Mouse (Mus musculus): ENCODE data around the gene Olfr550. TPM values are rescaled to one million over a fixed set of nuclear protein-coding genes. Genes with fewer than 3 reads are reported as not detected.
"Not testable (repeated sequence)": the region's sequence is repeated elsewhere in the genome, so short reads cannot be mapped to it uniquely, and the experiment has no call there.

Olfr550 gene
- total and polyA plus RNA-seq, 2 experiments from 2014 or later: not detected

DNA sequence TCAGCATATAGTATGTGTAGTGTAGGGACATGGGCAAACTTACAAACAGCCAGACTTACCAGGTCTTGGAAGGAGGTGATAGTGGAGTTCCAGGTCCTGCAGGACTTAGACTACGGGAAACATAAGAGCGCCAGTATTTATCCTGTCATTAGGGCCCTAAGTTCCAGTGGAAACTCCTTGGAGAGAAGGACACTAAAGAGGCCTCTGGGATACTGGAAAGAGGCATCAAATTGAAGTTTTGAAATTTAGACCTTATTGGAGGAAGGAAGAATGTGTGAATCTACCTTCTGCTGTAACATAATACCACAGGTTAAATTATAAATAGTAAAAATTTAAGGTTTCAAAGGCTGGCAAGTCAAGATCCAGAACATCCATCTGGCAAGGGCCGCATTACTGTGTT, 20.5 kb downstream of the Olfr550 start, which contains the start of gene Olfr551:
Olfr551 (minus strand) TSS at position 101 of the 400 bp plus-strand sequence.
- 87% methylated on average over 3 of the region's 3 CpGs for WGBS
- H3K27ac ChIP-seq (ENCODE audit: low read depth): no peak within 1 kb of the TSS
- H3K4me2 ChIP-seq (ENCODE audit: low read depth, low read length): no peak within 1 kb of the TSS
- no peak for DNase-seq (ENCODE audit: low spot score)
- no peak for ATAC-seq (ENCODE audit: insufficient read depth, low read depth)
- H3K27me3 ChIP-seq (ENCODE audit: control insufficient read depth, insufficient read depth, low read length): no peaks in the 10 kb centered on the region
- H3K9ac ChIP-seq (replicated peaks; ENCODE audit: low read depth, low read length): no peak within 1 kb of the TSS
- H3K4me3 ChIP-seq (ENCODE audit: low read depth, low read length): no peak within 1 kb of the TSS
- H3K36me3 ChIP-seq (replicated peaks; ENCODE audit: control insufficient read depth, insufficient read depth, low read length): no peaks in the 10 kb centered on the region
- no peaks in the 10 kb centered on the region for H3K9me3 ChIP-seq (replicated peaks; ENCODE audit: control insufficient read depth, low read length)
- no peaks in the 10 kb centered on the region for H3K4me1 ChIP-seq (ENCODE audit: control insufficient read depth, insufficient read depth)
- TF ChIP-seq CTCF (IDR thresholded peaks at IDR 0.05; ENCODE audit: low read depth): no peak
- no peak for TF ChIP-seq EP300 (IDR thresholded peaks at IDR 0.05; ENCODE audit: low read depth)

DNA sequence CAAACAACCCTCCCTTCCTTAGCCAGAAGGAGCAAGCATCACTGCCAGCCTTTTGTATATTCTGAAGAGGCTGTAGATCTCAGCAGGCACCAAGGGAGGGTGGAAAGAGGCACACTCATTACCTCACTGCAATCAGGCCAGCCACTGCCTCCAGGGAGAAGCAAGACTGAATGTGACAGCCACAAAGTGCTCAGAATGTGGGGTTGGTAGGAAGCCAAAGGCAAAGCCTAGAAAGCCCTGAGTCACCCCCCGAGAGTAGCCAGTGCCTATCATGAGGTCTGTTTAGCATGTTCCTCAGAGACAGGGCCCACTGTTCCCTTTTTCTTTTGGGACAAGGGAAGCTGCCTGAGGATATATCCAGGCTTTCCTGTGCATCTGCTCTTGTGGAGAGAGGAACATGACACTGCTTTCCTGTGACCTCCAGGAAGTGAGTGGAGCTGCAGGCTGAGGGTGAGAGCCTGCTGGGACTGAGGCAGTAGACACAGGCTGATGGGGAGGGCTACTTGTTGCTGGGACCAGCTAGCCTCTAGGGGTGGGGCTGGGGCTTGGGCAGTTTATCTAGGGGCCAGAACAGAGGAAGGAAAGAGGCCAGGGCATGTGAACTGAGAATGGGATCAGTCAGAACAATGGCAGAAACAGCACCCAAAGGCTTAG, 26.3 kb downstream of the Olfr550 start, which contains the start of gene Olfr552:
Olfr552 (plus strand) TSS at position 393 of the 654 bp plus-strand sequence.
- H3K36me3 ChIP-seq (replicated peaks; ENCODE audit: control insufficient read depth, insufficient read depth, low read length): no peaks in the 10 kb centered on the region
- H3K9ac ChIP-seq (replicated peaks; ENCODE audit: low read depth, low read length): no peak within 1 kb of the TSS
- H3K27ac ChIP-seq (ENCODE audit: low read depth): no peak within 1 kb of the TSS
- H3K4me1 ChIP-seq (ENCODE audit: control insufficient read depth, insufficient read depth): no peaks in the 10 kb centered on the region
- no peak for ATAC-seq (ENCODE audit: insufficient read depth, low read depth)
- no peaks in the 10 kb centered on the region for H3K9me3 ChIP-seq (replicated peaks; ENCODE audit: control insufficient read depth, low read length)
- H3K4me2 ChIP-seq (ENCODE audit: low read depth, low read length): no peak within 1 kb of the TSS
- 30% methylated on average over 1 of the region's 1 CpGs for WGBS
- H3K4me3 ChIP-seq (ENCODE audit: low read depth, low read length): no peak within 1 kb of the TSS
- no peak for DNase-seq (ENCODE audit: low spot score)
- TF ChIP-seq CTCF (IDR thresholded peaks at IDR 0.05; ENCODE audit: low read depth) (no peak), EP300 (IDR thresholded peaks at IDR 0.05; ENCODE audit: low read depth) (no peak)
- H3K27me3 ChIP-seq (ENCODE audit: control insufficient read depth, insufficient read depth, low read length): no peaks in the 10 kb centered on the region

DNA sequence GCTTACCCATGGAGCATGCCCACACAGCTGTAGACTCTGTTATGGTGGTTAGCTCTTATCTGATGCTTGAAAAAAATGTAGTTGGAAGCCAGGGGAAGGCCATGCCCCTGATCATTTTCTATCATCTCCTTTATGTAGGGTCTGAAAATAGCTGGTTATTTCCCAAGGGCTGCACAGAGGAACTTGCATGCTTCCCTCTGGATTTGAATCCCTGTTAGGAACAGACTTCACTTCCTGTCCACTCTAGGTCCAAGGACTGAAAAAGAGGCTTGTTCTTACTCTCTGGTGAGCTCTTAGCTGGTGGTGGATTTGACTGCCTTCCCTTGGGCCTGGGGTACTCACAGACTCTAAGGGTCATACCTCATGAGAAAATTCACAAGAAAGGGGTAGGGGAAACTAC, 46.9 kb downstream of the Olfr550 start, which contains the start of gene Olfr553:
Olfr553 (minus strand) TSS at position 101 of the 400 bp plus-strand sequence.
- Histone ChIP-seq H3K4me3 (ENCODE audit: low read depth, low read length) (no peak within 1 kb of the TSS), H3K4me1 (ENCODE audit: control insufficient read depth, insufficient read depth) (no peaks in the 10 kb centered on the region), H3K4me2 (ENCODE audit: low read depth, low read length) (no peak within 1 kb of the TSS), H3K36me3 (replicated peaks; ENCODE audit: control insufficient read depth, insufficient read depth, low read length) (no peaks in the 10 kb centered on the region), H3K27me3 (ENCODE audit: control insufficient read depth, insufficient read depth, low read length) (no peaks in the 10 kb centered on the region), H3K9ac (replicated peaks; ENCODE audit: low read depth, low read length) (no peak within 1 kb of the TSS), H3K27ac (ENCODE audit: low read depth) (no peak within 1 kb of the TSS), H3K9me3 (replicated peaks; ENCODE audit: control insufficient read depth, low read length) (no peaks in the 10 kb centered on the region)
- ATAC-seq (ENCODE audit: insufficient read depth, low read depth) (no peak), DNase-seq (ENCODE audit: low spot score) (no peak)
- TF ChIP-seq CTCF (IDR thresholded peaks at IDR 0.05; ENCODE audit: low read depth) (no peak), EP300 (IDR thresholded peaks at IDR 0.05; ENCODE audit: low read depth) (no peak)

DNA sequence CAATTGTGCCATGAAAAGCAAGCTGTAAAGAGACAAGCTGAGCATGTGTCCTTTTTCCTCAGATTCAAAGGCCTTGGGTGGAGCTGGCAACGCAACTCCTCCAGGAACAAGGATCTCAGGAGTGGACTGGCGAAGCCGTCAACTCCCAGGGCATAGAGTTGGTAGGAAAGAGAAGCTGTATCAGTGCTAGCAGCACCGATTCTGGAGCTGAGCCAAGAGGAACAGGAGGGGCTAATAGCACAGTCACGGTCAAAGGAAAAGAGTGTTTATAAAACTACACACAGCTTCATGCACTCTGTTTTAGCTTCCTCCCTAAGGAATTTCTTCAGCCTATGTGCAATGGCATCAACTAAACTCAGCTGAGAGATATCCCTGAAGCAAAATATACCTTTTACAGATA, 48.4 kb downstream of the Olfr550 start:
- TF ChIP-seq EP300 (IDR thresholded peaks at IDR 0.05; ENCODE audit: low read depth): no peak
- TF ChIP-seq CTCF (IDR thresholded peaks at IDR 0.05; ENCODE audit: low read depth): no peak
- Histone ChIP-seq H3K9me3 (replicated peaks; ENCODE audit: control insufficient read depth, low read length) (no peaks in the 10 kb centered on the region), H3K4me2 (ENCODE audit: low read depth, low read length) (no peak overlapping the region), H3K36me3 (replicated peaks; ENCODE audit: control insufficient read depth, insufficient read depth, low read length) (no peaks in the 10 kb centered on the region), H3K9ac (replicated peaks; ENCODE audit: low read depth, low read length) (no peak overlapping the region), H3K27me3 (ENCODE audit: control insufficient read depth, insufficient read depth, low read length) (no peaks in the 10 kb centered on the region), H3K4me3 (ENCODE audit: low read depth, low read length) (no peak overlapping the region), H3K4me1 (ENCODE audit: control insufficient read depth, insufficient read depth) (no peaks in the 10 kb centered on the region), H3K27ac (ENCODE audit: low read depth) (no peak overlapping the region)
- ATAC-seq (ENCODE audit: insufficient read depth, low read depth) (no peak), DNase-seq (ENCODE audit: low spot score) (no peak)
- WGBS: 19% methylated on average over 5 of the region's 5 CpGs

DNA sequence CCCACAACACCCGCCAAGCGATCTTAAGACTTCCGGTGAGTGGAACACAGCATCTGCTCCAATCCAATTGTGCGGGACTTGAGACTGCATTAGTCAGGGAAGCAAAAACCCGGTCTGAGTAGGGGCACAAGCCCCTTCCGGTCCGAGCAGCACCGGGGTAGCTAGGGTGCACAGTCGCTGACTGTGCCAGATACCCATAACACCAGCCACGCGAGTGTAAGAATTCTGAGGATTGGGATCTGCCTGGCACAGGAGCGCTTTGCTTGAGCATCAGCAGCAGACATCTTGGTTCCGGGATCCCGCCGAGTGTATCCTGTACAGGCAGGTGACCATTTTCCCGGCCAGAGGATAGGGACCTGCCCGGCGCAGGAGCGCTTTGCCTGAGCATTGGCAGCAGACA, 49.1 kb downstream of the Olfr550 start:
- 78% methylated on average over 17 of the region's 19 CpGs for WGBS
- not testable (repeated sequence) for ATAC-seq (ENCODE audit: insufficient read depth, low read depth)

More for the DNA sequence above, 49.1 kb downstream of the Olfr550 start:
- not testable (repeated sequence) for H3K9ac ChIP-seq (replicated peaks; ENCODE audit: low read depth, low read length); H3K4me1 ChIP-seq (ENCODE audit: control insufficient read depth, insufficient read depth); DNase-seq (ENCODE audit: low spot score); H3K4me2 ChIP-seq (ENCODE audit: low read depth, low read length); H3K36me3 ChIP-seq (replicated peaks; ENCODE audit: control insufficient read depth, insufficient read depth, low read length); H3K27me3 ChIP-seq (ENCODE audit: control insufficient read depth, insufficient read depth, low read length); H3K27ac ChIP-seq (ENCODE audit: low read depth); H3K9me3 ChIP-seq (replicated peaks; ENCODE audit: control insufficient read depth, low read length); H3K4me3 ChIP-seq (ENCODE audit: low read depth, low read length)

Other genes with a start within 250 kb of the Olfr550 start
- gene Rrm1, start 129.7 kb upstream of the Olfr550 start, total RNA-seq (2014; rRNA removed; ENCODE audit: low replicate concordance): 58.2 and 102 TPM in 2 replicates
- gene Rrm1, start 129.7 kb upstream of the Olfr550 start, polyA plus RNA-seq (2015; fragmentation: Nextera tagmentation; extraction: Ambion mirVana): 34.4 and 36.4 TPM in 2 replicates
- not detected in 2 replicates for gene Olfr543, start 89.8 kb upstream of the Olfr550 start, total RNA-seq (2014; rRNA removed; ENCODE audit: low replicate concordance)
- not detected in 2 replicates for gene Olfr543, start 89.8 kb upstream of the Olfr550 start, polyA plus RNA-seq (2015; fragmentation: Nextera tagmentation; extraction: Ambion mirVana)
- gene Olfr544, start 83.1 kb upstream of the Olfr550 start, total RNA-seq (2014; rRNA removed; ENCODE audit: low replicate concordance): not detected in 2 replicates
- gene Olfr544, start 83.1 kb upstream of the Olfr550 start, polyA plus RNA-seq (2015; fragmentation: Nextera tagmentation; extraction: Ambion mirVana): not detected in 2 replicates
- not detected in 2 replicates for gene Olfr545, start 71.9 kb upstream of the Olfr550 start, total RNA-seq (2014; rRNA removed; ENCODE audit: low replicate concordance)
- gene Olfr545, start 71.9 kb upstream of the Olfr550 start, polyA plus RNA-seq (2015; fragmentation: Nextera tagmentation; extraction: Ambion mirVana): not detected in 2 replicates
- not detected in 2 replicates for gene Olfr547, start 36.7 kb upstream of the Olfr550 start, total RNA-seq (2014; rRNA removed; ENCODE audit: low replicate concordance)
- gene Olfr547, start 36.7 kb upstream of the Olfr550 start, polyA plus RNA-seq (2015; fragmentation: Nextera tagmentation; extraction: Ambion mirVana): not detected in 2 replicates
- not detected in 2 replicates for gene Olfr548-ps1, start 30.5 kb upstream of the Olfr550 start, total RNA-seq (2014; rRNA removed; ENCODE audit: low replicate concordance)
- not detected in 2 replicates for gene Olfr548-ps1, start 30.5 kb upstream of the Olfr550 start, polyA plus RNA-seq (2015; fragmentation: Nextera tagmentation; extraction: Ambion mirVana)
- gene Olfr549, start 21.6 kb upstream of the Olfr550 start, total RNA-seq (2014; rRNA removed; ENCODE audit: low replicate concordance): not detected in 2 replicates
- not detected in 2 replicates for gene Olfr549, start 21.6 kb upstream of the Olfr550 start, polyA plus RNA-seq (2015; fragmentation: Nextera tagmentation; extraction: Ambion mirVana)
- gene Trim21, start 6.0 kb upstream of the Olfr550 start, total RNA-seq (2014; rRNA removed; ENCODE audit: low replicate concordance): 4.0 and 5.6 TPM in 2 replicates
- gene Trim21, start 6.0 kb upstream of the Olfr550 start, polyA plus RNA-seq (2015; fragmentation: Nextera tagmentation; extraction: Ambion mirVana): 0.22 and 0.32 TPM in 2 replicates
- gene Olfr551, start 20.4 kb downstream of the Olfr550 start, total RNA-seq (2014; rRNA removed; ENCODE audit: low replicate concordance): not detected in 2 replicates
- gene Olfr551, start 20.4 kb downstream of the Olfr550 start, polyA plus RNA-seq (2015; fragmentation: Nextera tagmentation; extraction: Ambion mirVana): not detected in 2 replicates
- not detected in 2 replicates for gene Olfr552, start 26.3 kb downstream of the Olfr550 start, total RNA-seq (2014; rRNA removed; ENCODE audit: low replicate concordance)
- gene Olfr552, start 26.3 kb downstream of the Olfr550 start, polyA plus RNA-seq (2015; fragmentation: Nextera tagmentation; extraction: Ambion mirVana): not detected in 2 replicates
- not detected in 2 replicates for gene Olfr553, start 46.8 kb downstream of the Olfr550 start, total RNA-seq (2014; rRNA removed; ENCODE audit: low replicate concordance)
- gene Olfr553, start 46.8 kb downstream of the Olfr550 start, polyA plus RNA-seq (2015; fragmentation: Nextera tagmentation; extraction: Ambion mirVana): not detected in 2 replicates
- gene Olfr554, start 67.0 kb downstream of the Olfr550 start, total RNA-seq (2014; rRNA removed; ENCODE audit: low replicate concordance): not detected in 2 replicates
- gene Olfr554, start 67.0 kb downstream of the Olfr550 start, polyA plus RNA-seq (2015; fragmentation: Nextera tagmentation; extraction: Ambion mirVana): not detected in 2 replicates
- gene Olfr555, start 87.4 kb downstream of the Olfr550 start, total RNA-seq (2014; rRNA removed; ENCODE audit: low replicate concordance): not detected in 2 replicates
- gene Olfr555, start 87.4 kb downstream of the Olfr550 start, polyA plus RNA-seq (2015; fragmentation: Nextera tagmentation; extraction: Ambion mirVana): not detected in 2 replicates
- gene Olfr556, start 93.5 kb downstream of the Olfr550 start, total RNA-seq (2014; rRNA removed; ENCODE audit: low replicate concordance): not detected in 2 replicates
- gene Olfr556, start 93.5 kb downstream of the Olfr550 start, polyA plus RNA-seq (2015; fragmentation: Nextera tagmentation; extraction: Ambion mirVana): not detected in 2 replicates
- gene Trim68, start 115.9 kb downstream of the Olfr550 start, total RNA-seq (2014; rRNA removed; ENCODE audit: low replicate concordance): 10.0 and 22.4 TPM in 2 replicates
- gene Trim68, start 115.9 kb downstream of the Olfr550 start, polyA plus RNA-seq (2015; fragmentation: Nextera tagmentation; extraction: Ambion mirVana): 8.3 and 8.9 TPM in 2 replicates
- gene Olfr557, start 124.5 kb downstream of the Olfr550 start, total RNA-seq (2014; rRNA removed; ENCODE audit: low replicate concordance): not detected in 2 replicates
- gene Olfr557, start 124.5 kb downstream of the Olfr550 start, polyA plus RNA-seq (2015; fragmentation: Nextera tagmentation; extraction: Ambion mirVana): not detected in 2 replicates
- gene Olfr558, start 130.8 kb downstream of the Olfr550 start, total RNA-seq (2014; rRNA removed; ENCODE audit: low replicate concordance): 1.2 and 1.5 TPM in 2 replicates
- 2.2 and 2.3 TPM in 2 replicates for gene Olfr558, start 130.8 kb downstream of the Olfr550 start, polyA plus RNA-seq (2015; fragmentation: Nextera tagmentation; extraction: Ambion mirVana)
- gene Olfr33, start 147.6 kb downstream of the Olfr550 start, total RNA-seq (2014; rRNA removed; ENCODE audit: low replicate concordance): not detected in 2 replicates
- gene Olfr33, start 147.6 kb downstream of the Olfr550 start, polyA plus RNA-seq (2015; fragmentation: Nextera tagmentation; extraction: Ambion mirVana): not detected in 2 replicates
- gene Olfr559, start 156.0 kb downstream of the Olfr550 start, total RNA-seq (2014; rRNA removed; ENCODE audit: low replicate concordance): not detected in 2 replicates
- not detected in 2 replicates for gene Olfr559, start 156.0 kb downstream of the Olfr550 start, polyA plus RNA-seq (2015; fragmentation: Nextera tagmentation; extraction: Ambion mirVana)
- gene Olfr560, start 187.9 kb downstream of the Olfr550 start, total RNA-seq (2014; rRNA removed; ENCODE audit: low replicate concordance): not detected in 2 replicates
- gene Olfr560, start 187.9 kb downstream of the Olfr550 start, polyA plus RNA-seq (2015; fragmentation: Nextera tagmentation; extraction: Ambion mirVana): not detected in 2 replicates
- 1.0 and 4.1 TPM in 2 replicates for gene Olfr78, start 188.0 kb downstream of the Olfr550 start, total RNA-seq (2014; rRNA removed; ENCODE audit: low replicate concordance)
- gene Olfr78, start 188.0 kb downstream of the Olfr550 start, polyA plus RNA-seq (2015; fragmentation: Nextera tagmentation; extraction: Ambion mirVana): 0.34 and 0.60 TPM in 2 replicates
- gene Olfr561, start 199.8 kb downstream of the Olfr550 start, total RNA-seq (2014; rRNA removed; ENCODE audit: low replicate concordance): not detected in 2 replicates
- not detected in 2 replicates for gene Olfr561, start 199.8 kb downstream of the Olfr550 start, polyA plus RNA-seq (2015; fragmentation: Nextera tagmentation; extraction: Ambion mirVana)
- gene Olfr564, start 232.0 kb downstream of the Olfr550 start, total RNA-seq (2014; rRNA removed; ENCODE audit: low replicate concordance): not detected in 2 replicates
- gene Olfr564, start 232.0 kb downstream of the Olfr550 start, polyA plus RNA-seq (2015; fragmentation: Nextera tagmentation; extraction: Ambion mirVana): not detected in 2 replicates

All from heart, postnatal 0 days (tissue).